8 mouse cellular contexts compared by ENCODE assay signal in the genomic region with DNA sequence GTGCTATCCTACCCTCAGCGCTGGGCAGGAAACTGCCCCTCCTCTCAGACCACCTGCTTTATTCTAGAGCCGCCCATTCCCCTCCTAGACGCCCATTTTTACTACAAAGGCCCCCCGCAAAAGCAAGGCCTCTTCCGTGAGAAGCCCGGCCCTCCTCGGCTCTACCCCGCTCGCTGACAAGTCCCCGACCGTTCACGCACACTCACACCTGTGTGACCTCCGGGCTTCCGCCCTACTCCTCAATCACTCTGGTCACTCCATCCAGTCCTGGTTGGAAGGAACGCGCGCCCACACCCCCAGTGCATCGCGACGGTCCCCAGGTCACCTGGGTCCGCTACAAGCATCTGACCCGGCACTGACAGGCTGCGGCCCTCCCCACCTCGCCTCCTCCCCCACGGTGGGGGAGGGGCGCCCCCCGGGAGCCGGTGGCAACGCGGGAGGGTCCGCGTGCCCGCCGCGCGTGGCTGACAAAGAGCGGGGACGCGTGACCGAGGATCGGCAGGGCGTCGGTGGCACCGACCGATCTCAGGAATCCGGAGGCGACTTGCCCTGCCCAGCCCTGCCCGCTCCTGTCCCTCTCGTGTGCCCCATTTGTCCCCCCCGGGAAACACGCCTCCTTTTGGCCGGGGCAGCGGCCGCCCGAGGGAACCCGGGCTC. TPM values are rescaled to one million over a fixed set of nuclear protein-coding genes. Genes with fewer than 3 reads are reported as not detected.
DNase-seq lines count a peak whose midpoint lies in the region; ATAC-seq and TF ChIP-seq lines count a peak whose summit lies in the region.

No protein-coding gene starts in this region.

- H3K9ac ChIP-seq in liver, embryonic 15.5 days, result 0 out of 2 replicates have a peak overlapping the region, but pooled peaks have one; percentile 37

- H3K4me2 ChIP-seq in liver, embryonic 15.5 days, result peak overlapping the region; percentile 71

- TF ChIP-seq CTCF in testis, adult 2 months (IDR thresholded peaks at IDR 0.05; ENCODE audit: control insufficient read depth, insufficient read depth, insufficient replicate concordance, low read depth, low read length), result no peak

- WGBS in liver, embryonic 15.5 days (ENCODE audit: insufficient replicate concordance), result 2% methylated on average over 56 of the region's 56 CpGs

- H3K27me3 ChIP-seq in liver, embryonic 15.5 days, result peaks cover 76% of the 10 kb centered on the region
- H3K27me3 ChIP-seq in testis, adult 2 months (ENCODE audit: control insufficient read depth, insufficient read depth, low read length), result no peaks in the 10 kb centered on the region

- H3K36me3 ChIP-seq in liver, embryonic 15.5 days (replicated peaks), result no peaks in the 10 kb centered on the region
- no peaks in the 10 kb centered on the region for H3K36me3 ChIP-seq in testis, adult 2 months (ENCODE audit: control insufficient read depth, insufficient read depth, low read length)

- ATAC-seq in liver, embryonic 15.5 days (ENCODE audit: insufficient read depth), result 0 out of 2 replicates have a peak, but pooled peaks have one; percentile 7

- TF ChIP-seq POLR2A in testis, adult 2 months (IDR thresholded peaks at IDR 0.05; ENCODE audit: control insufficient read depth, low read depth, low read length), result no peak

- peaks cover 5% of the 10 kb centered on the region; the same call in 1 of the 2 replicates for H3K4me1 ChIP-seq in liver, embryonic 15.5 days (replicated peaks)
- peaks cover 17% of the 10 kb centered on the region for H3K4me1 ChIP-seq in testis, adult 2 months (ENCODE audit: control insufficient read depth, insufficient read depth, low read length)

- H3K4me3 ChIP-seq in liver, embryonic 15.5 days (replicated peaks), result peak overlapping the region; percentile 59
- H3K4me3 ChIP-seq in testis, adult 2 months (ENCODE audit: control insufficient read depth, low read depth, low read length), result peak overlapping the region; percentile 75

- peak; percentile 45 for DNase-seq in layer of hippocampus, postnatal 10 days (ENCODE audit: low spot score in 2 of 2)
- no peak for DNase-seq in layer of hippocampus, postnatal 25 days (ENCODE audit: extremely low spot score in 1 of 2, low spot score in 1 of 2)
- DNase-seq in R1 (ENCODE audit: low read depth, low spot score), result peak; percentile 43
- peak; percentile 25 for DNase-seq in embryo, embryonic 10.5 days (ENCODE audit: low spot score)
- peak; percentile 41 for DNase-seq in heart, postnatal 4 days
- no peak for DNase-seq in layer of hippocampus, postnatal 36 days

- no peaks in the 10 kb centered on the region for H3K9me3 ChIP-seq in liver, embryonic 15.5 days (replicated peaks)

- H3K27ac ChIP-seq in liver, embryonic 15.5 days (replicated peaks), result no peak overlapping the region
- H3K27ac ChIP-seq in testis, adult 2 months (ENCODE audit: control insufficient read depth, insufficient read depth, low read depth, low read length), result no peak overlapping the region

RNA-seq across cellular contexts. Expression of gene Macf1, which starts 2.3 kb away (rescaled TPM):
- 100 to 1,000 TPM; 242 to 248 TPM for total RNA-seq in layer of hippocampus, postnatal 10 days (2021)
- 100 to 1,000 TPM; 194 to 241 TPM for total RNA-seq in layer of hippocampus, postnatal 25 days (2021)
- 100 to 1,000 TPM; 431 to 441 TPM for total RNA-seq in heart, postnatal 4 days (2021)
- 8.4 and 9.6 TPM in 2 replicates for polyA plus RNA-seq in liver, embryonic 15.5 days (2015; fragmentation: Nextera tagmentation; extraction: Ambion mirVana)
- polyA plus RNA-seq in testis, adult 2 months (2012; rRNA removed), result 20.0 and 24.4 TPM in 2 replicates
- 100 to 1,000 TPM; 225 to 255 TPM for total RNA-seq in layer of hippocampus, postnatal 36 days (2021)

RNA-seq across cellular contexts. Expression of gene Ndufs5, which starts 31.5 kb away (rescaled TPM):
- 100 to 1,000 TPM; 174 to 175 TPM for total RNA-seq in layer of hippocampus, postnatal 10 days (2021)
- total RNA-seq in layer of hippocampus, postnatal 25 days (2021), result 100 to 1,000 TPM; 172 to 199 TPM
- 100 to 1,000 TPM; 273 to 301 TPM for total RNA-seq in heart, postnatal 4 days (2021)
- 144 and 157 TPM in 2 replicates for polyA plus RNA-seq in liver, embryonic 15.5 days (2015; fragmentation: Nextera tagmentation; extraction: Ambion mirVana)
- 84.6 and 117 TPM in 2 replicates for polyA plus RNA-seq in testis, adult 2 months (2012; rRNA removed)
- 100 to 1,000 TPM; 180 to 196 TPM for total RNA-seq in layer of hippocampus, postnatal 36 days (2021)

Comparison
In these comparisons a context has a peak if more than half of its experiments do, and no peak if none do; other contexts are left out.
1. DNase-seq: peak in layer of hippocampus, postnatal 10 days (2 of 2), R1 (single experiment), embryo, embryonic 10.5 days (single experiment) and heart, postnatal 4 days (single experiment); none in layer of hippocampus, postnatal 25 days (0 of 2) and layer of hippocampus, postnatal 36 days (0 of 2).